Mouse (Mus musculus): ENCODE measurements at regions not wholly inside any gene's neighbourhood (a gene's known extent, or its start where the extent isn't known, plus 50 kb on each side); places are given as distances from the start of the nearest gene placed in this dataset.
A peak's percentile ranks its signal among the peaks of the same experiment; 100 is the strongest.

- WGBS = 50% methylated on average over 6 of the region's 6 CpGs
These were observed 53.8 kb upstream of the Sept5 start for GRCm38 (mm10) chr16:18683556-18683955.

GRCm38 (mm10) chr16:18686044-18686761 lies 56.4 kb upstream of the Sept5 start:
- no peak for ATAC-seq (ENCODE audit: low FRiP score)
- H3K4me3 ChIP-seq (replicated peaks; ENCODE audit: low read length) = no peak overlapping the region
- H3K27me3 ChIP-seq (ENCODE audit: control insufficient read depth, insufficient read depth, low read length) = no peaks in the 10 kb centered on the region
- H3K36me3 ChIP-seq (replicated peaks; ENCODE audit: control insufficient read depth, insufficient read depth) = no peaks in the 10 kb centered on the region
- peaks cover 13% of the 10 kb centered on the region for H3K4me1 ChIP-seq (replicated peaks; ENCODE audit: control insufficient read depth, insufficient read depth, low read length)
- no peak overlapping the region for H3K4me2 ChIP-seq (replicated peaks)
- no peak overlapping the region for H3K27ac ChIP-seq
- no peak overlapping the region for H3K9ac ChIP-seq
- H3K9me3 ChIP-seq (ENCODE audit: control insufficient read depth, low read length) = no peaks in the 10 kb centered on the region
- 8% methylated on average over 6 of the region's 6 CpGs for whole genome bisulfite sequencing
- DNase-seq (ENCODE audit: low spot score) = peak; percentile 30

More at GRCm38 (mm10) chr16:18683556-18683955, 53.8 kb upstream of the Sept5 start:
- H3K4me3 ChIP-seq (replicated peaks; ENCODE audit: low read length) = no peak overlapping the region
- peaks cover 13% of the 10 kb centered on the region for H3K4me1 ChIP-seq (replicated peaks; ENCODE audit: control insufficient read depth, insufficient read depth, low read length)
- no peaks in the 10 kb centered on the region for H3K27me3 ChIP-seq (ENCODE audit: control insufficient read depth, insufficient read depth, low read length)
- ATAC-seq (ENCODE audit: low FRiP score) = no peak
- H3K9me3 ChIP-seq (ENCODE audit: control insufficient read depth, low read length) = no peaks in the 10 kb centered on the region
- no peak overlapping the region for H3K27ac ChIP-seq
- no peaks in the 10 kb centered on the region for H3K36me3 ChIP-seq (replicated peaks; ENCODE audit: control insufficient read depth, insufficient read depth)
- DNase-seq (ENCODE audit: low spot score) = no peak
- H3K4me2 ChIP-seq (replicated peaks) = no peak overlapping the region
- no peak overlapping the region for H3K9ac ChIP-seq

DNA sequence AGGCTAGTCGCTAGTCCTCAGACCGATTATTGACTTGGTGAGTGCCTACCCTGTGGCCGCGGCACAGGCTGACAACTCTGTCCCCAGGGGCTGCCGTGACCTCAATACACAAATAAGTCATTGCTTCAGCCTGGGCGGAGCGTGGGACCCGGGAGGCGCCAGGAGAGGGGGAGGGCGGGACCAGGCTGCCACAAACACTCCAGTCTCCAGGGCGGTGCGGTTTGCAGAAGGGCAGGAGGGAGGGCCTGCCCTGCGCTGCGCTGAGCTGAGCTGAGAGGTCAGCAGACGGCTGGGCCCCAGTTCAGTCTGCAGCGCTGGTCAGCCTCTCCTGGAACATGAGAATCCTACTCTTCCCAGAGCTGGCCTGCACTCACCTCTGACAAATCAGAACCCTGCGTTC lies 57.2 kb upstream of the Sept5 start:
- Histone ChIP-seq H3K36me3 (replicated peaks; ENCODE audit: control insufficient read depth, insufficient read depth) (no peaks in the 10 kb centered on the region), H3K9me3 (ENCODE audit: control insufficient read depth, low read length) (no peaks in the 10 kb centered on the region), H3K4me3 (replicated peaks; ENCODE audit: low read length) (peak overlapping the region; percentile 9), H3K4me1 (replicated peaks; ENCODE audit: control insufficient read depth, insufficient read depth, low read length) (peaks cover 13% of the 10 kb centered on the region), H3K9ac (peak overlapping the region; percentile 47), H3K27me3 (ENCODE audit: control insufficient read depth, insufficient read depth, low read length) (no peaks in the 10 kb centered on the region), H3K27ac (peak overlapping the region; percentile 56; the same call in 1 of the 2 replicates), H3K4me2 (replicated peaks) (peak overlapping the region; percentile 48)
- under 1% methylated on average over 17 of the region's 17 CpGs for WGBS
- ATAC-seq (ENCODE audit: low FRiP score) = peak; percentile 92
- peak; percentile 71 for DNase-seq (ENCODE audit: low spot score)

GRCm38 (mm10) chr16:18687367-18687766 lies 57.6 kb upstream of the Sept5 start:
- 4% methylated on average over 8 of the region's 8 CpGs for WGBS
- peak overlapping the region; percentile 9 for H3K4me3 ChIP-seq (replicated peaks; ENCODE audit: low read length)
- H3K9me3 ChIP-seq (ENCODE audit: control insufficient read depth, low read length) = no peaks in the 10 kb centered on the region
- peak overlapping the region; percentile 48 for H3K4me2 ChIP-seq (replicated peaks)
- ATAC-seq (ENCODE audit: low FRiP score) (peak; percentile 35; the same call in 1 of the 2 replicates), DNase-seq (ENCODE audit: low spot score) (peak; percentile 56)
- peak overlapping the region; percentile 47 for H3K9ac ChIP-seq
- H3K27me3 ChIP-seq (ENCODE audit: control insufficient read depth, insufficient read depth, low read length) = no peaks in the 10 kb centered on the region
- H3K27ac ChIP-seq = peak overlapping the region; percentile 56; the same call in 1 of the 2 replicates
- peaks cover 13% of the 10 kb centered on the region for H3K4me1 ChIP-seq (replicated peaks; ENCODE audit: control insufficient read depth, insufficient read depth, low read length)
- no peaks in the 10 kb centered on the region for H3K36me3 ChIP-seq (replicated peaks; ENCODE audit: control insufficient read depth, insufficient read depth)

DNA sequence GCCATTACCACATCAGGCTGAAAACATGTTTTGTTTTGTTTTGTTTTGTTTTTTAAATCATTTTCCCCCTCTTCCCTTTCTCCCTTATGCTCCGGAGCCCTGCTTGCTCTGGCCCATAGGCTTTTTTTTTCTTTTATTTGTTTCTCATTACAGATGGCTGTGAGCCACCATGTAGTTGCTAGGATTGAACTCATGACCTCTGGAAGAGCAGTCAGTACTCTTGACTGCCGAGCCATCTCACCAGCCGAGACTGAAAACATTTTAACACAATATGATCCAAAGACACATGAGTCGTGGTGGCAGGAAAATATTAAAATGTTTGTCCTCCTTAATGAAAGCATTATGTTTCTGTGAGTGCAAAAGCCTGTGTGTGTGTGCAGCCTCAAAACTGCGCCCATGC lies 65.8 kb upstream of the Sept5 start:
- no peak for DNase-seq (ENCODE audit: low spot score)
- Histone ChIP-seq H3K27me3 (ENCODE audit: control insufficient read depth, insufficient read depth, low read length) (no peaks in the 10 kb centered on the region), H3K4me1 (replicated peaks; ENCODE audit: control insufficient read depth, insufficient read depth, low read length) (no peaks in the 10 kb centered on the region), H3K9me3 (ENCODE audit: control insufficient read depth, low read length) (no peaks in the 10 kb centered on the region), H3K4me3 (replicated peaks; ENCODE audit: low read length) (no peak overlapping the region), H3K4me2 (replicated peaks) (no peak overlapping the region), H3K36me3 (replicated peaks; ENCODE audit: control insufficient read depth, insufficient read depth) (no peaks in the 10 kb centered on the region), H3K27ac (no peak overlapping the region), H3K9ac (no peak overlapping the region)
- WGBS = 74% methylated on average over 5 of the region's 5 CpGs
- ATAC-seq (ENCODE audit: low FRiP score) = no peak

DNA sequence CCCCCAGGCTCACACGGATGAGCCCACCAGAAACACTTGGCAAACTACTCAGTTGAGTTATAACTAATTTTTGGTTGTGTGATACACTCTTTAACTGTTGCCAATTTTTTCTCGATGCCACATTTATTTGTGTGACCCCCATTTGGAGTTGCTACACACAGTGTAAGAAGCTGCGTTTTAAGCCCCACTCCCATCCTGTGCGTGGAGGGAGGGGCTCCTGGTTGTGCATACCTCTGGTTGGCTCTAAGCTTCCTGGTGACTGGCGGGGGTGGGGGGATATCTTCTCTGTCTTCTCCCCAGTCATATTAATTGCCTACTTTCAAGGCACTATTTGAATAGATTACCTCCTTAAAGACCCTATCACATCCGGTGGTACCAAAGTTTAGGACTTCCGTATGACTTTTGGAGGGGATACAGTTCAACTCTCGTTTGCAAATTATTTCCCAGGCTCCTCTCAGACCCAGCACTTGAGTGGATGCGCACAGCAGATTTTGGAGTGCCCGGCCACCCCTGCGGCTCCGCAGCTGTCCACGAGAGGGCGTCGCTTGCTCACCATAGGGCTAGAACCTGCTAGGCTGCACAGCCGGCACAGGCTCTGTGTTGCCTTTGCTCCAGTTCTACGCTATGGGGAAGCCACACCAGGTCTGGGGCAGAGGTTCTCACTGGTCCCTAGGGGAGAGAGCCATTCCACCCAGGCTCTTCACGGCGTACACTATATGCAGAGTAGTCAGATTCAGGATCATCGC lies 66.5 kb upstream of the Sept5 start:
- H3K27me3 ChIP-seq (ENCODE audit: control insufficient read depth, insufficient read depth, low read length) = no peaks in the 10 kb centered on the region
- peak; percentile 59 for ATAC-seq (ENCODE audit: low FRiP score)
- peak; percentile 69 for DNase-seq (ENCODE audit: low spot score)
- H3K9ac ChIP-seq = no peak overlapping the region
- no peaks in the 10 kb centered on the region for H3K9me3 ChIP-seq (ENCODE audit: control insufficient read depth, low read length)
- no peak overlapping the region for H3K27ac ChIP-seq
- 9% methylated on average over 20 of the region's 20 CpGs for WGBS
- peak overlapping the region; percentile 25 for H3K4me2 ChIP-seq (replicated peaks)
- no peak overlapping the region for H3K4me3 ChIP-seq (replicated peaks; ENCODE audit: low read length)
- H3K36me3 ChIP-seq (replicated peaks; ENCODE audit: control insufficient read depth, insufficient read depth) = no peaks in the 10 kb centered on the region
- no peaks in the 10 kb centered on the region for H3K4me1 ChIP-seq (replicated peaks; ENCODE audit: control insufficient read depth, insufficient read depth, low read length)

- peak overlapping the region; percentile 25; the same call in 1 of the 2 replicates for H3K4me2 ChIP-seq (replicated peaks)
- DNase-seq (ENCODE audit: low spot score) = no peak
- no peak overlapping the region for H3K27ac ChIP-seq
- H3K9ac ChIP-seq = no peak overlapping the region
- ATAC-seq (ENCODE audit: low FRiP score) = 0 out of 2 replicates have a peak, but pooled peaks have one; percentile 4
- no peaks in the 10 kb centered on the region for H3K27me3 ChIP-seq (ENCODE audit: control insufficient read depth, insufficient read depth, low read length)
- H3K4me1 ChIP-seq (replicated peaks; ENCODE audit: control insufficient read depth, insufficient read depth, low read length) = no peaks in the 10 kb centered on the region
- H3K36me3 ChIP-seq (replicated peaks; ENCODE audit: control insufficient read depth, insufficient read depth) = no peaks in the 10 kb centered on the region
- no peak overlapping the region for H3K4me3 ChIP-seq (replicated peaks; ENCODE audit: low read length)
- H3K9me3 ChIP-seq (ENCODE audit: control insufficient read depth, low read length) = no peaks in the 10 kb centered on the region
- 59% methylated on average over 5 of the region's 5 CpGs for WGBS
These were observed 67.0 kb upstream of the Sept5 start for GRCm38 (mm10) chr16:18696820-18697168.

DNA sequence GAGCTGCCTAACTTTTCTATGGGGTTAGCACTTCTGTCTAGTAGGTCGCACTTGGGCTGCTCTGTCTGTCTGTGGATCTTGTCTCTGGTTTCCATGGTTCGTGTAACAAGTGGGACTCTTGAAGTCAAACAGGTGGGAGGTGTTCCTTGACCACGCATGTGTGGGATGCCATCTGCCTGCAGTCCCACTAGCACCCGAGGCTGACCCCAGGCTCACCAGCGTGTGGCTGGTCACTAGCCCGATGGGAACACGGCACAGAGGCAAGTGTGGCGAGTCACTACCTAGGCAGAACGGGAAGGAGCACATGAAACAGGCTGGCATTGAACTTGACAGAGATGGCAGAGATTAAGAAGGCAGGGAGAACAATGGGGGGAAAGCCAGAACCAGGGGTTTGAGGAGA lies 72.5 kb upstream of the Cldn5 start:
- Histone ChIP-seq H3K4me1 (replicated peaks; ENCODE audit: control insufficient read depth, insufficient read depth, low read length) (peaks cover 5% of the 10 kb centered on the region; the same call in 1 of the 2 replicates), H3K4me2 (replicated peaks) (no peak overlapping the region), H3K9ac (no peak overlapping the region), H3K27me3 (ENCODE audit: control insufficient read depth, insufficient read depth, low read length) (no peaks in the 10 kb centered on the region), H3K36me3 (replicated peaks; ENCODE audit: control insufficient read depth, insufficient read depth) (no peaks in the 10 kb centered on the region), H3K27ac (no peak overlapping the region), H3K4me3 (replicated peaks; ENCODE audit: low read length) (no peak overlapping the region), H3K9me3 (ENCODE audit: control insufficient read depth, low read length) (no peaks in the 10 kb centered on the region)
- DNase-seq (ENCODE audit: low spot score) (no peak), ATAC-seq (ENCODE audit: low FRiP score) (no peak)
- 65% methylated on average over 9 of the region's 9 CpGs for WGBS

- H3K27ac ChIP-seq = no peak overlapping the region
- WGBS = 65% methylated on average over 9 of the region's 9 CpGs
- no peak overlapping the region for H3K4me3 ChIP-seq (replicated peaks; ENCODE audit: low read length)
- no peak for DNase-seq (ENCODE audit: low spot score)
- H3K9ac ChIP-seq = no peak overlapping the region
- no peaks in the 10 kb centered on the region for H3K9me3 ChIP-seq (ENCODE audit: control insufficient read depth, low read length)
- H3K27me3 ChIP-seq (ENCODE audit: control insufficient read depth, insufficient read depth, low read length) = no peaks in the 10 kb centered on the region
- ATAC-seq (ENCODE audit: low FRiP score) = no peak
- H3K4me1 ChIP-seq (replicated peaks; ENCODE audit: control insufficient read depth, insufficient read depth, low read length) = peaks cover 5% of the 10 kb centered on the region; the same call in 1 of the 2 replicates
- no peaks in the 10 kb centered on the region for H3K36me3 ChIP-seq (replicated peaks; ENCODE audit: control insufficient read depth, insufficient read depth)
- no peak overlapping the region for H3K4me2 ChIP-seq (replicated peaks)
These were observed 71.5 kb upstream of the Cldn5 start for GRCm38 (mm10) chr16:18705028-18705648.

Measured in hindbrain, embryonic 14.5 days (tissue).